Mouse (Mus musculus) cerebellum, adult 2 months (tissue): ENCODE data around the gene Nrxn1.

Experiments used
- CTCF ChIP-seq: fragments of 200-500 bp; IDR thresholded peaks from 2 replicates; pipeline ENCODE4 v1.5.1; 2011; ENCODE audit warnings: low read depth, mild to moderate bottlenecking, control low read depth, low read length, moderate library complexity, borderline replicate concordance; ENCODE audit not compliant: insufficient read depth
- POLR2A ChIP-seq: fragments of 200-500 bp; IDR thresholded peaks from 2 replicates; pipeline ENCODE4 v1.6.1; 2011; ENCODE audit warnings: low read length, control low read depth, borderline replicate concordance; ENCODE audit not compliant: insufficient read depth

DNA sequence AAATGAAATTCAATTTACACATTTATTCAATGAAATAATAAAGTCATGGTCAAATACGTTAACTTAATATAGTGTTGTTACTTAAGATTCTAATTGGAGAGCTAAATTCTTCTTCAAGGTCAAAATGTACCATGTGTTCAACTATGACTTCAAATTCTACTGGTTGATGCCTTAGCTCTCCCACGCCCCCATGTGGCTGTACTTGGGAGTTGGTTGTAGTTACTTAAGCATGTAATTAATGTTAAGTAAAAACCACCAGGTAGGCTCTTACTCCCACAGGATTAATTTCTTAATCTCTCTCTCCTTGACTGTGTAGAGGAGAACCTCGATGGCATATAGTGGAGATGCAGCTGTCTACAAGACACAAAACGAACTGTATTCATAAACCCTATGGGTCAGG, 951.3 kb downstream of the Nrxn1 start:
- TF ChIP-seq CTCF (peak; percentile 21; the same call in 1 of the 2 replicates), POLR2A (no peak)
